Mouse (Mus musculus): Measurements from ENCODE around the gene Esp38.
"Not testable (repeated sequence)": the region's sequence is repeated elsewhere in the genome, so short reads cannot be mapped to it uniquely, and the experiment has no call there.

Esp38 gene

GRCm38 (mm10) chr17:39950220-39950619 lies at the start of gene Esp38:
Gene Esp38 (plus strand): TSS chr17:39950520.
- DNase-seq (ENCODE audit: low spot score in 2 of 2), result no peak

GRCm38 (mm10) chr17:39902928-39903545 lies 47.3 kb upstream of the Esp38 start:
- not testable (repeated sequence) for DNase-seq (ENCODE audit: low spot score in 2 of 2)
